Mouse (Mus musculus): ENCODE measurements around the gene 1700030K09Rik.

DNA sequence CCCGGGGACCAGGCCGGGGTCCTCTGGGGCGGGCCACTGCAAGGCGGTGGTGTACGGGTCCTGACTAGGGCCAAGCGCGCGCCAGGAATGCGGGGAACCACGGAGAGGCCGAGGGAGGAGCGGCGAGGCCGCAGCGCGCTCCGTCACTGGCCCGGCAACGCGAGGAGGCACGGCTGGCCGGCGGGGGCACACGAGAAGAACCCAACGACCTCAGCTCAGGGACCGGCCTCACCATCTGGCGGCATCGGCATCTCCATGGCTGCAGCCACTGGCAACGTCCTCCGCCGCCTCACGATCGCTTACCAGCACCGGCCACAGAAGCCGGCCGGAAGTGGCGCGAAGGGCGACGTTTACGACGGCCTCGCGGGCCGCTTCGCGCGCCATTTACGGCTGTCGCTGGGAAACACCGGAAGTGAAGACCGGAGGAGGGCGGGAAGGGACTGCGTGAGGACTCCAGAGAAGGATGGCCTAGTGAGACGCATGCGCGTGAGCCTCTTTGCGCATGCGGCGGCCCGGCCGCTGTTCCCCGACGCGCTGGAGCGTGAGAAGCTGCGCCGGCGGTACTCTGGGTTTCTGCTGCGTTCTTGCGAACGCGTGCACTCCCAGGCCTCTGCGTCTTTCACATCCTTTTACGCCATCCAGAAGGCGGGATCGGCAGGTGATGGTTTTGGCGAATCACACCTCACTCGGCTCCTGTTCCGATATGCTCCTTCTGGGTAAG is 31.3 kb downstream of the 1700030K09Rik start, which contains the start of gene Cherp:
- TF ChIP-seq POLR2A (IDR thresholded peaks at IDR 0.05; ENCODE audit: insufficient read length, low read depth): peak; percentile 95
- TF ChIP-seq REST (IDR thresholded peaks at IDR 0.05; ENCODE audit: insufficient read depth, insufficient read length): no peak
- TF ChIP-seq TCF12 (IDR thresholded peaks at IDR 0.05; ENCODE audit: insufficient read depth, poor library complexity, severe bottlenecking): no peak
- no peak for TF ChIP-seq MYOG (IDR thresholded peaks at IDR 0.05; ENCODE audit: control insufficient read depth in 1 of 3, insufficient read depth in 1 of 3, insufficient read length in 2 of 3, low read depth in 2 of 3)
- no peak for TF ChIP-seq CEBPB (IDR thresholded peaks at IDR 0.05; ENCODE audit: insufficient read depth, poor library complexity, severe bottlenecking)
- TF ChIP-seq POLR2AphosphoS2 (IDR thresholded peaks at IDR 0.05; ENCODE audit: insufficient read length, low read depth): peak; percentile 94
- peak; percentile 54 for TF ChIP-seq E2F4 (IDR thresholded peaks at IDR 0.05; ENCODE audit: insufficient read depth)
